Mouse (Mus musculus) lung, postnatal 0 days (tissue): ENCODE results near the gene Ubxn11.

Experiments used
- CTCF ChIP-seq: IDR thresholded peaks from 2 replicates; pipeline ENCODE4 v1.5.1; 2016; ENCODE audit warnings: antibody characterized with exemption, mild to moderate bottlenecking
- EP300 ChIP-seq: IDR thresholded peaks from 2 replicates; pipeline ENCODE4 v1.6.1; 2016; ENCODE audit warnings: antibody characterized with exemption, mild to moderate bottlenecking, control low read depth

- TF ChIP-seq EP300, result no peak
- no peak for TF ChIP-seq CTCF
Measured at GRCm38 (mm10) chr4:134122281-134122680, 19.9 kb downstream of the Ubxn11 start.
